Mouse (Mus musculus): Measurements from ENCODE around the gene Rassf10.

DNA sequence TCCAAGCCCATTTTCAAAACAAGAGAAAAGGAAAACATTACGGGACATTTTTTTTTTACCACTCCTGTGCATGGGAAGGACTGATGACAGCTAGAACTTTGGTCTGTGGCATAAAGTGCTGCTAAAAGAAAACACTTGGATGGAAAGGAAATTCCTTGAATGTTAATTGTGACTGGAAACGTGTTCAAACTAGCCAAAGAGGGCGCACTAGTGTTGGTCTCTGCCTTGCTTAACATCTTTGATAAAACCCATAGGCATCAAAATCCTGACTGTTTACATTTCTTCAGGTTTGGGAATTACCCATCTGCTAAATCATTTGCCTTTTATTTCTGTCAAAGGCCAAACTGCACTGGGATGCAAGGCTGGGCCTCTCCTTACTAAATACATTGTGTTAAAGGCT lies 2.2 kb downstream of the Rassf10 start:
- TF ChIP-seq POLR2A (IDR thresholded peaks at IDR 0.05; ENCODE audit: low read depth, low read length) (no peak), CTCF (IDR thresholded peaks at IDR 0.05; ENCODE audit: extremely low read depth, insufficient read depth, insufficient read length, insufficient replicate concordance) (no peak)
